Mouse (Mus musculus) lung, adult 2 months (tissue): Measurements from ENCODE around the gene Pdzd7.

Experiments used
- CTCF ChIP-seq: fragments of 200-500 bp; IDR thresholded peaks from 2 replicates; pipeline ENCODE4 v1.5.1; 2011; ENCODE audit warnings: mild to moderate bottlenecking, low read length, control low read depth; ENCODE audit not compliant: insufficient read depth
- POLR2A ChIP-seq: fragments of 200-500 bp; IDR thresholded peaks from 2 replicates; pipeline ENCODE4 v1.6.1; 2011; ENCODE audit warnings: low read depth, mild to moderate bottlenecking, control low read depth, low read length, borderline replicate concordance; ENCODE audit errors: extremely low read depth

GRCm38 (mm10) chr19:45058841-45059240 is 13.3 kb upstream of the Pdzd7 start:
- no peak for TF ChIP-seq CTCF
- no peak for TF ChIP-seq POLR2A
